Mouse (Mus musculus) hindbrain, embryonic 13.5 days (tissue): ENCODE measurements around the gene Pak6. TPM values are rescaled to one million over a fixed set of nuclear protein-coding genes. Genes with fewer than 3 reads are reported as not detected.

Source experiments
- ATAC-seq: fragments of 200-750 bp; cut with Nextera tagmentation; 2 replicates; pipeline ENCODE4 v1.8.0; 2017; ENCODE audit warnings: moderate TSS enrichment; ENCODE audit not compliant: low FRiP score
- H3K27ac ChIP-seq: fragments of 300-500 bp; sonication (generic); 2 replicates; pipeline ENCODE4 v1.5.1; 2015; ENCODE audit warnings: inconsistent platforms, mild to moderate bottlenecking, moderate library complexity
- H3K27me3 ChIP-seq: fragments of 300-500 bp; sonication (generic); 2 replicates; pipeline ENCODE4 v1.6.1; 2015; ENCODE audit warnings: mild to moderate bottlenecking, inconsistent platforms
- H3K36me3 ChIP-seq: fragments of 300-500 bp; sonication (generic); 2 replicates; pipeline ENCODE4 v1.6.1; 2015; ENCODE audit warnings: mild to moderate bottlenecking, inconsistent platforms
- H3K4me1 ChIP-seq: fragments of 300-500 bp; sonication (generic); replicated peaks from 2 replicates; pipeline ENCODE4 v1.6.1; 2015; ENCODE audit warnings: inconsistent platforms
- H3K4me2 ChIP-seq: fragments of 300-500 bp; sonication (generic); 2 replicates; pipeline ENCODE4 v1.6.1; 2015; ENCODE audit warnings: inconsistent platforms, mild to moderate bottlenecking, moderate library complexity
- H3K4me3 ChIP-seq: fragments of 300-500 bp; sonication (generic); 2 replicates; pipeline ENCODE4 v1.5.1; 2015; ENCODE audit warnings: mild to moderate bottlenecking, inconsistent platforms
- H3K9ac ChIP-seq: fragments of 300-500 bp; sonication (generic); 2 replicates; pipeline ENCODE4 v1.6.1; 2015; ENCODE audit warnings: mild to moderate bottlenecking, inconsistent platforms
- H3K9me3 ChIP-seq: fragments of 300-500 bp; sonication (generic); 2 replicates; pipeline ENCODE4 v1.6.1; 2016; ENCODE audit warnings: inconsistent platforms
- WGBS: fragments of 180-500 bp; shearing (Covaris S2); methylation state at CpG from one replicate; pipeline ENCODE4 v1.1.7; 2015; 5-methylcytosine and 5-hydroxymethylcytosine counted together
- polyA plus RNA-seq: library from polyadenylated mRNA; unstranded; fragments of >200 nt; fragmentation: Nextera tagmentation; extraction: Ambion mirVana; gene quantifications from 2 replicates; pipeline ENCODE4 v1.2.1, GENCODE M21; 2015

Pak6 gene
- polyA plus RNA-seq, 1 experiment from 2014 or later, result 22.0 TPM

DNA sequence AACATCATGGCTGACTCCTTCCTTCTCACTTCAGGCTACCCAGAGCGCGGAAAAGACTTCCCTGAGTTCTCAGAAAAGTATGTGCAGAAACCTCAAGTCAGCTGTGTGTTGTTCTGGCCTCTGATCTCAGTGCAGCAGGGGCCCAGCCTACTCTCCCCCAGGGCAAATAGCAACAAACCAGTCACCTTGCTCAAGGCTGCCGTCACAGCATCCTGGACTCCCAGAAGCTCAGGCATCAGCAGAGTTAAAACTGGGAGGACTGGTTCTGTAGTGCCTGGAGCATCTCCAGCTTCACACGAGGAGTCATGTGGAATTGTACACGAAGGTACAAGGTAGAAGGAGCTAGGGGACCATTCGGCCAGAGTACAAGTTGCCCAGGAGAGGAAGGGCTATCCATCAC lies 6.1 kb downstream of the Pak6 start:
- no peak for ATAC-seq

DNA sequence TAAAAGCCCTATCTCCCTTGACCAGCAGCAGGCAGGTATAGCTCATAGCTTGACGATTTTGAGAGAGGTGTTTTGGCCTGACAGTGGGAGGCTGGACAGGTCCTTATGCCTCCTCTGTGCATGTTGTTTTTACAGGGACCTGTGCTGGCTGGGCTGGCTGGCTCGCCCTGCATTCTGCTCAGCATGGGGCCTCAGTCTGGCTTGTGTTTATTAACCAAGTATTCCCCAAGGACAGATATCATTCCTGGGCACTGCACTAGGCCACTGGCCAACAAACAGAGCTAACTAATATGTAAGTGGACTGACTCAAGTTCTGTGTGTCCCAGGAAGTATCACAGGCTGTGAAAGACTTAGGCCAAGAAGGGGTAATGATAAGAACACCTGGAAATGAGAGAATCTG lies 6.7 kb downstream of the Pak6 start:
- no peak for ATAC-seq
- Histone ChIP-seq H3K36me3 (no peaks in the 10 kb centered on the region), H3K9ac (no peak overlapping the region), H3K4me3 (no peak overlapping the region), H3K27ac (no peak overlapping the region), H3K4me1 (peaks cover 28% of the 10 kb centered on the region), H3K27me3 (peaks cover 45% of the 10 kb centered on the region), H3K9me3 (no peaks in the 10 kb centered on the region), H3K4me2 (no peak overlapping the region)
- WGBS, result 37% methylated on average over 2 of the region's 2 CpGs

More for the DNA sequence above, 6.1 kb downstream of the Pak6 start:
- WGBS, result 62% methylated on average over 6 of the region's 6 CpGs
- no peak overlapping the region for H3K4me3 ChIP-seq
- H3K27me3 ChIP-seq, result peaks cover 45% of the 10 kb centered on the region
- H3K27ac ChIP-seq, result no peak overlapping the region
- no peak overlapping the region for H3K4me2 ChIP-seq
- peaks cover 34% of the 10 kb centered on the region for H3K4me1 ChIP-seq
- no peak overlapping the region for H3K9ac ChIP-seq
- no peaks in the 10 kb centered on the region for H3K9me3 ChIP-seq
- H3K36me3 ChIP-seq, result no peaks in the 10 kb centered on the region

DNA sequence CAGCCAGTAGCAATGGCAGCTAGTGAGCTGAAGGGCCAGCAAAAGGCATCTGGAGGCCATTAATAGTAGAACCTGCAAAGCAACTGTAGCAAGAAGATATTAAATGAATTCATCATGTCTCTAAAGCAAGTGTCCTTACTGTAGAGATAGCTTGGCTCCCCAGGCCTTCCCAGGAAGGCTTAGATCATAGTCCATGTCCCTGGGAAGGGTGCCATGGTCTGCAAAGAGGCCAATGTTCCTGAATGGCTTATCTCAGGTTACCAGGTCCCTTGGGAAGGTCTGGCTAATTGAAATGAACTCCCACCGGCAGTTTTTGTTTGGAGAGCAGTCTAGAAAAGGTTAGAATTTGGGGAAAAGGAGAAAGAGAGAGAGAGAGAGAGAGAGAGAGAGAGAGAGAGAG lies 8.6 kb downstream of the Pak6 start:
- no peak overlapping the region for H3K4me2 ChIP-seq
- no peak for ATAC-seq
- peaks cover 13% of the 10 kb centered on the region for H3K4me1 ChIP-seq
- H3K27me3 ChIP-seq, result peaks cover 64% of the 10 kb centered on the region
- H3K9ac ChIP-seq, result no peak overlapping the region
- whole genome bisulfite sequencing, result 73% methylated on average over 1 of the region's 1 CpGs
- H3K4me3 ChIP-seq, result no peak overlapping the region
- no peaks in the 10 kb centered on the region for H3K36me3 ChIP-seq
- no peaks in the 10 kb centered on the region for H3K9me3 ChIP-seq
- no peak overlapping the region for H3K27ac ChIP-seq

DNA sequence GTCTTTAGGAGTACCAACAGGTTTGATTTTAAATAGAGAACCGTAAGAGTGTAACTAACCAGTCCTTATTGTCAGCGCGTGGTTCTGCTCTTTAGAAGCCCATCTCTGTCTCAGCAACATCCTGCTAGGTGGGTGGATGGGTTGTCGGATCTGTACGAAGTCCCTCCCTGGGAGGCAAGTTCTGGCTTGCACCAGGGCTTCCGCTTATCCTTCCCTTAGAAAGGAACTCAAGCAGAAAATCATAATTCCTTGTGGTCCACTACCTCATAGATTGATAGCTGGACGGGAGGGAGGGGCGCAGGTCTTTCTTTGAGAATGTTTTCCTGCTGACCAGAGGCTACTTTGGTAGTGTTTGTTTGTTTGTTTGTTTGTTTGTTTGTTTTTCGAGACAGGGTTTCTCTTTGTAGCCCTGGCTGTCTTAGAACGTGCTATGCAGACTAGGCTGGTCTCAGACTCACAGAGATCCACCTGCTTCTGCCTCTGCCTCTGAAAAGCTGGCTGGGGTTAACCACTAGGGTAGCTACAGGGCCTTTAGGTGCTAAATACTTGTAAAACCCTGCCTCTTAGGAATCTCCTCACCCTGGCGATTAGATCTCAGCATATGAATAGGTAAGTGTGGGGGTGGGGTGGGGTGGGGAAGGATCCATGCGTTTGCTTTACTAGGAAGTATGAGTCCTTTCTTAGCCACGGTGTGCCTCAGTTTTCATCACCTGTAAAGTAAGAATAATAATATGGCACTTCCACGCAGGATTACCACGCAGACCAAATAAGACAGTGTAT lies 10.8 kb downstream of the Pak6 start:
- Histone ChIP-seq H3K9me3 (no peaks in the 10 kb centered on the region), H3K27ac (no peak overlapping the region), H3K36me3 (no peaks in the 10 kb centered on the region), H3K4me3 (no peak overlapping the region), H3K9ac (no peak overlapping the region), H3K4me1 (peaks cover 17% of the 10 kb centered on the region), H3K27me3 (peaks cover 85% of the 10 kb centered on the region), H3K4me2 (no peak overlapping the region)
- no peak for ATAC-seq
- WGBS, result 24% methylated on average over 15 of the region's 15 CpGs

DNA sequence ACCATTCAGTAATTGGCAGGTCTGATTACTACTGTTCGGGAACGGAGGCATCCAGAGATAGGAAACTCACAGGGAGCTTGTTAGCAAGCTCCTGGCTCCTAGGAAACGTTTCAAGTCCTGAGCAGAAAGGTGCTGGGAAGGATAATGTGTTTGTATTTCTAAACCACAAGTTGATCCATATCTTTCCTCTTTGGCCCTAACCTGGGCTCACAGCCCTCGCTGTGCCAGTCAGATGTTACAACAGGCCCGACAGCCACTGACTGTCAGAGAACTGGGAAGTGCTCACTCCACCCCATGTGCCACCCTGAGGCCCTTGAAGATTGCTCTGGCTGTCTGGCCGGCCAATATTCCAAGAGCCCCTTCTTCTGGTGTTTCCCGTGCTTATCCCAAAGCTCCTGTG lies 11.4 kb downstream of the Pak6 start:
- H3K27me3 ChIP-seq, result peaks cover 92% of the 10 kb centered on the region
- H3K4me3 ChIP-seq, result no peak overlapping the region
- 24% methylated on average over 7 of the region's 7 CpGs for WGBS

DNA sequence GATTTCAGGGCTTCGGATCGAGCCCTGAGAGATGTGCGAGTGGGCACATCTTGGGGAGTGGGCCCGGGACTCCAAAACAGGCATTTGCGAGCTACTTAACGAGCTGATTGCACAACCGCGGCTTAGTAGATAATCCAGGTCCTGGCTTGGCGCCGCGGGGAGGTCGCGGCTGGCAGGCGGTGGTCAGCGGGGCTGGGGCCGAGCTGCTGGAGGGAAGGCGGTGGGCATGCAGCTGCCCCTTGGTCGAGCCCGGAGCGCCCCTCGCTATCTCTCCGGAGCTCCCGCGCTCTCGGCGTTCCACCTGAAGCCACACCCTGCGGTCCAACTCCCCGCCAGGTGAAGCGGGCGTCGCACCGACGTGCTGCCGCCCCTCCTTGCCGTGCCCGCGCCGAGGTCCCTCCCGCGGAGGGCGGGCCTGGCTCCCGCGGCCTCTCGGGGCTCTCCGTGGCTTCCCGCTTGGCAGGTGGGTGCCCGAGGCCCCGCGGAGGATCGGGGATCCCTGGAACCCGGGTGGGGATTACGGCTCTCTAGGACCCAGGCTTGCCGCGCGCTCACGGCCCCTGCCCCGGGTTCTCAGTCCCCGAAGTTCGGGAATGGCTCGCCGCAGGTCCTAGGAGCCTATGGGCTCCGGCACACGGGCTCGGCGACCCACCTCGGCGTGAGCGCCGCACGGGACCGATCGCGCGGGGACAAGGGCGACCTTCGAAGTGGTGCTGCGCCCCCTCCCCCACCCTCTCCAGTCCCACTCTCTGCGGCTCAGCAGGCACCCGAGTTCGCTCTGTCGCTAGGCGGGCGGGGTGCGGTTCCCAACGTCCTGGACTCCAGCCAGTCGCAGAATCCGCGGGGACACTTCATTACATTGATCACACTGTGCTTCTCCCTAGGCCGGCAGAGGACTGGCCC lies 14.0 kb downstream of the Pak6 start:
- H3K9me3 ChIP-seq, result no peaks in the 10 kb centered on the region
- peak overlapping the region; percentile 74 for H3K9ac ChIP-seq
- H3K4me2 ChIP-seq, result peak overlapping the region; percentile 96
- 1% methylated on average over 85 of the region's 89 CpGs for WGBS
- H3K27me3 ChIP-seq, result peaks cover 94% of the 10 kb centered on the region
- no peak overlapping the region for H3K27ac ChIP-seq
- H3K4me1 ChIP-seq, result peaks cover 13% of the 10 kb centered on the region
- ATAC-seq, result peak; percentile 63
- peak overlapping the region; percentile 55 for H3K4me3 ChIP-seq
- peaks cover 8% of the 10 kb centered on the region; the same call in 1 of the 2 replicates for H3K36me3 ChIP-seq

More for the DNA sequence above, 11.4 kb downstream of the Pak6 start:
- no peaks in the 10 kb centered on the region for H3K9me3 ChIP-seq
- no peak overlapping the region for H3K9ac ChIP-seq
- peaks cover 17% of the 10 kb centered on the region for H3K4me1 ChIP-seq
- H3K4me2 ChIP-seq, result no peak overlapping the region
- no peak overlapping the region for H3K27ac ChIP-seq
- peaks cover 5% of the 10 kb centered on the region; the same call in 1 of the 2 replicates for H3K36me3 ChIP-seq
- no peak for ATAC-seq

DNA sequence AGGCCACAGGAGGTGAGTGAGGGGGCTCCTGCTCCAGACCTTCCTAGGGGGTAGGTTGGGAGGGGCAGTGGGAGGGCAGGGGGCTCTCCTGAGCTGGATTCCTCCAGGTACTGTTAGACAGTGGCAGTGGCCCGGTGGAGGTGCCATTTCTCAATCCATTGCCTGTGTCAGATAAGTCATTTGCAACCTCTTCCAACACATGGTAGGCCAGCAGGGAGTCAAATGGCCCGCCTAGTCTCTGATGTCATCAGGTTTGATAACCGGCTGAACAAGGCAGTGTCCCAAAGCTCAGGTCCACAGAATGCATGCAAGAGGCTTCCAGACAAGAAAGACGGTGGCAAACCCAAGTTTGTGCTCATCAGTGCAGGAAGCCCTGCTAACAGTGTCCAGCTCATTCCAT lies 14.7 kb downstream of the Pak6 start:
- peak overlapping the region; percentile 55 for H3K4me3 ChIP-seq
- no peak overlapping the region for H3K27ac ChIP-seq
- 17% methylated on average over 4 of the region's 4 CpGs for WGBS
- H3K4me2 ChIP-seq, result peak overlapping the region; percentile 96
- no peaks in the 10 kb centered on the region for H3K9me3 ChIP-seq
- H3K27me3 ChIP-seq, result peaks cover 92% of the 10 kb centered on the region
- H3K9ac ChIP-seq, result peak overlapping the region; percentile 74; the same call in 1 of the 2 replicates
- peaks cover 13% of the 10 kb centered on the region for H3K4me1 ChIP-seq
- H3K36me3 ChIP-seq, result peaks cover 9% of the 10 kb centered on the region; the same call in 1 of the 2 replicates
- ATAC-seq, result peak; percentile 21

DNA sequence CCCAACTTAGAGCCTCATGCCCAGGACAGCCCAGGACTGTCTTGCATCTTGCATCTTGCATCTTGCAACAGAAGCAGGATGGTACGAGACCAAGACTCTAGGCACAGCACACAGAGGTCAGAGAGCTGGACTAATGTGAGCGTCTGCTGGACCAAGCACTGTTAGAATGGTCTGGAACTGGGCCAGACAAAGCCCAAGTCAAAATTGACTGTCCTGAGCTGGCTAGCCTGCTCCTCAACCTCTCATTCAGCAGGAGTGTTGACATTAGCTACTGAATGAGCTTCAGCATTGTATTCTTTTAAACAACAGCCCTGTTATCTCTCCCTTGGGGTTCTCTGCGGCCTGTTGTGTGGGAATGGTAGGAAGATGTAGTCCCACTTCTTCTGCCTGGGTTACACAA lies 16.5 kb downstream of the Pak6 start:
- H3K9ac ChIP-seq, result no peak overlapping the region
- peaks cover 13% of the 10 kb centered on the region for H3K4me1 ChIP-seq
- peaks cover 12% of the 10 kb centered on the region; the same call in 1 of the 2 replicates for H3K36me3 ChIP-seq
- H3K4me3 ChIP-seq, result no peak overlapping the region
- H3K27ac ChIP-seq, result no peak overlapping the region
- peaks cover 75% of the 10 kb centered on the region for H3K27me3 ChIP-seq
- H3K4me2 ChIP-seq, result no peak overlapping the region
- 67% methylated on average over 3 of the region's 3 CpGs for WGBS
- no peak for ATAC-seq
- H3K9me3 ChIP-seq, result no peaks in the 10 kb centered on the region

DNA sequence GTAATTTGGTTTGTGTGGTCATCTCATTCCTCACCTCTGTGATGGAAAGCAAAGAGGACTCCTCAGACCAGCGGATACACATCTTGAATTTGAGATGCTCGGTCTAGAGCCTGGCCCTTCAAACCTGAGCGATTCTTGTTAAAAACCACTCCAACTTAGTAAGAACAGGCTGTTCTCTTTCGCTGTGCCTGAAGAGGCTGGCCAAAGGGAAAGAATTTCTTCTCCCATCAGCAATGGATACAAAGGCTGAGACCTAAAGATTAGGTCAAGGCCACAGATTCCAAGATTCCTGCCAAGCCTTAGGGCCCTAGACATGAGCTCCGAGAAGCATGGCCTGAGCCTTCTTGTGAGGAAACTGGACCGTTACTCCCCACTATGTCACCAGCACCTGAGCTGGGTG lies 17.8 kb downstream of the Pak6 start:
- H3K27ac ChIP-seq, result no peak overlapping the region
- H3K9ac ChIP-seq, result no peak overlapping the region
- H3K9me3 ChIP-seq, result no peaks in the 10 kb centered on the region
- peaks cover 13% of the 10 kb centered on the region for H3K4me1 ChIP-seq
- H3K4me2 ChIP-seq, result no peak overlapping the region
- H3K4me3 ChIP-seq, result no peak overlapping the region
- WGBS, result 94% methylated on average over 6 of the region's 6 CpGs
- H3K36me3 ChIP-seq, result peaks cover 12% of the 10 kb centered on the region; the same call in 1 of the 2 replicates
- peaks cover 65% of the 10 kb centered on the region for H3K27me3 ChIP-seq
- no peak for ATAC-seq

DNA sequence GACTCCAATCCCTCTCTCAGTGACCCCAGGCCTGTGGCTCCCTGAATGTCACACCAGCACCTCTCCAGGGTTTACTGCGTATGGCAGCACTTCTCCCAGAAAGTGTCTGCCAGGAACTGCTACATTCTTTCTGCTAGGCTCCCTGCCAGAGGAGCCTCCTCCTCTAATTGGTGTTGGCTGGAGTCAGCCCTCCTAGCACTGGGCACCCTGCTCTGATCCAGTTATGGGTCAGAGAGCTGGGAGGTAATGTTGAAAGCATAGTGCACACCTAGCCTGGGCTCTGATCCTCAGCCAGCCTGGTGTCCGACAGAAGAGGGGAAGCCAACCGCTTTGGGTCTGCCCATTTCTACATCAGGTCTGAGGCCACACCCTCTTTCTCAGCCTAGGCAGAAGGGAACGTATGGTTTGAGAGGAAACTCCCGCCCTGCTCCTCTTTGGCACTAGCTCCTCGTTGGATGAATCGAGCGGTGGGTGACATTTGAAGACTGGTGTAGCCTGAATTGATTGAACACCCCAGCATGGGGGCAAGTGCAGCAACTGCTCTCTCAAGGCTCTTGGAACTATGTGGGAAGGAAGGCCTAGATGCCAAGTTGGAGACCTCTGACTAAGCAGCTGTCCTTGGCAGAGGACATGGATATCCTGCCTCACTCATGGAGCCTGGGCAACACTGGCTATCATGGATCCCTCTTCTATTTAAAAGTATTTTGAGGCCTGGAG lies 19.6 kb downstream of the Pak6 start:
- 61% methylated on average over 8 of the region's 8 CpGs for whole genome bisulfite sequencing
- no peak overlapping the region for H3K27ac ChIP-seq
- H3K9ac ChIP-seq, result no peak overlapping the region
- ATAC-seq, result no peak
- peaks cover under 1% of the 10 kb centered on the region for H3K4me1 ChIP-seq
- H3K27me3 ChIP-seq, result peaks cover 53% of the 10 kb centered on the region
- H3K36me3 ChIP-seq, result peaks cover 12% of the 10 kb centered on the region; the same call in 1 of the 2 replicates
- no peak overlapping the region for H3K4me3 ChIP-seq
- no peak overlapping the region for H3K4me2 ChIP-seq
- no peaks in the 10 kb centered on the region for H3K9me3 ChIP-seq

DNA sequence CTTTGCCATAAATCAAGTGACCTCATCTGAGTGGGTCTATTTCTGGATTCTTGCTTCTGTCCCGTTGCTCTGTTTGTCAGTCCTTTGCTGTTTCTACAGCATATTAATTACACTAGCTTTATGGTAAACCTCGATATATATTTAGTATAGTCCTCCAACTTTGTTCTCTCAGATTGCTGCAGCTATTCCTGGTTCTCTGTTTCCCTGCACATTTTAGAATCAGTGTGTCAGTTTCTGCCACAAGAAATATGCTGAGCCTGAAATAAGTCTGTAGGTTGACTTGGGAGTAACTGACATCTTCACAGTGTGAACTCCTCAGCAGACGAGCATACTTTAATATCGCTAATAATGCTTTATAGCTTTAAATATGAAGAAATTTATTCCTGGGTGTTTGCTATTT lies 22.0 kb downstream of the Pak6 start:
- Histone ChIP-seq H3K4me2 (no peak overlapping the region), H3K9ac (no peak overlapping the region), H3K27ac (no peak overlapping the region), H3K36me3 (peaks cover 9% of the 10 kb centered on the region), H3K4me3 (no peak overlapping the region), H3K4me1 (no peaks in the 10 kb centered on the region), H3K27me3 (peaks cover 40% of the 10 kb centered on the region), H3K9me3 (no peaks in the 10 kb centered on the region)
- ATAC-seq, result no peak
- 89% methylated on average over 4 of the region's 4 CpGs for WGBS

DNA sequence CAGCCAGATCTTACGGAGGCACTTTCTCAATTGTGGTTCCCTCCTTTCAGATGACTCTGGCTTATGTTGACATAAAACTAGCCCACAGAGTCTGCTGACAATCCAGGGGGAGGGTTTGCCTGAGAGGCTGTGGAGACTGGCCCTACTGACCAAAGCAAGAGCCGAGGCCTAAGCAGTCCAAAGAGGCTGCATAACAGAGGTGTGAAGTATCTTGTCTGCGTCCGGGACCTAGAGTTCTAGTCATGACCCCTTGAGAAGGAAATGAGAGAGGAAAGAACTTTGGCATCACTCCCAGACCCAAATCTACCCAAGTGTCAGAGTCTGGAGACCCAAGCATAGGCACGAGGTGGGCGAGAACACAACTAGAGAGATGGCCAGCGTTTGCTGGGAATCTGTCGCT lies 23.6 kb downstream of the Pak6 start:
- Histone ChIP-seq H3K27me3 (peaks cover 36% of the 10 kb centered on the region), H3K9me3 (no peaks in the 10 kb centered on the region), H3K9ac (no peak overlapping the region), H3K4me3 (no peak overlapping the region), H3K27ac (no peak overlapping the region), H3K4me1 (no peaks in the 10 kb centered on the region), H3K36me3 (peaks cover 13% of the 10 kb centered on the region), H3K4me2 (no peak overlapping the region)
- ATAC-seq, result no peak
- 79% methylated on average over 8 of the region's 8 CpGs for WGBS
